Mouse (Mus musculus) retina, adult 2 months (tissue): ENCODE results near the gene Gna11.

Experiments used
- DNase-seq: peaks from one replicate; pipeline ENCODE4 v3.0.0-alpha.2; 2012; ENCODE audit warnings: low read depth, low spot score

Gna11 gene

DNA sequence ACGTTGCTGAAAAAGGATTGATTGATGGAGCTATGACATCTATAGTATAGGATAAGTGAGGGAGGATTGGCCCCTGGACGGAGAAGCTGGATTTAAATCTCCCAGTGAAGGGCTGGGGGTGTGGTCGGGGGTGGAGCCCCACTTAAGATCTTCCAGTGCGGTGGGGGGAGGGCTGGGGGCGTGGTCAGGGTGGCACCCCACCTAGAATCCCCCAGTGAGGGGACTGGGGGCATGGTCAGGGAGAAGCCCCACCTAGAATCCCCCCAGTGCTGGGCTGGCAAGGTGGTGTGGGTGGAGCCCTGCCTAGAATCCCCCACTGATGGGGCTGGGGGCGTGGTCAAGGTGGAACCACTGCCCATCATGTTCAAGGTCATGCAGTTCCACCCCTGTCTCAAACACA lies 37.9 kb downstream of the Gna11 start:
- no peak for DNase-seq

DNA sequence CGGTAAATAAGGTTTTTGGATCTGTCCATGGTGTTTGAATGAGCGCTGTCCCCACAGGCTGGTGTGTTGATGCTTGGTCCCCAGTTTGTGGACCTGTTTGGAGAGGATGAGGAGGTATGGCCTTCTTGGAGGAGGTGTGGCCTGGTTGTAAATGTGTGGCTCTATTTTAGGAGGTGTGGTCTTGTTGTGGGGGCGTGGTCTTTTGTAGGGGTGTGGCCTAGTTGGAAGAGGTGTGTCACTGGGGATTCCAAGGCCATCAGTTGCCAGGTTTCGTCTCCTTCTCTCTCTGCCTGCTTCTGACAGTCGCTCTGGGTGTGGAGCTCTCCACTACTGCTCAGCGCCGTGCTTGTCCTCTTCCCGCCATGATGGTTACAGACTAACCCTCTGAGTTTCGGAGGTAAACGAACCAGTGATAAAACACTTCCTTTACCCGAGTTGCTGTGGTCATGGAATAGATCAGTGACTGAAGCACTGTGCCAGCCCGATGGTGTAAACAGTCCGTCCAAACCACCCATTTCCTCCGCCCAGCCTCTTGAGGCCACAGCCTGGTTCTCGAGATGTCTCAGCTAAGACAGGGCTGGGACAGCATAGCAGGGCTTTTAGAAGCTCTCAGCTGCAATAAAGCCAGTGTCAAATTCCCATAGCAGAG lies 39.9 kb downstream of the Gna11 start:
- no peak for DNase-seq

DNA sequence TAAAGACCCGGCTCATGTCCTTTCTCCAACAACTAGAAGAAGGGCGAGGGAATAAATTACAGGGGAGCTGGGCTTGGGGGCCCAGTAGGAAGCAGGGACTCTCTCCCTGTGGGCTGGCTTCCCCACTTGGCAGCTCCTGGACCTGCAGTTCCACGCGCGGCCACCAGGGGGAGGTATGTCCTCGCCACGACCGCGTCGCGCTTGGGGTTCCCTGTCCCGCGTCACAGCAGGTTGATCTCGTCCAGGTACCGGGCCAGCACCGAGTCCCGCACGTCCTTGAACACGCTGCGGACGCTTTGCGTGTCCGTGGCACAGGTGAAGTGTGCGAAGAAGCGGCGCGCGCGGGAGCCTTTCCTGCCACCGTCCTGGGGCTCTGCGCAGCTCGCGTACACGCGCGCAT lies 42.3 kb downstream of the Gna11 start:
- DNase-seq: peak; percentile 70

DNA sequence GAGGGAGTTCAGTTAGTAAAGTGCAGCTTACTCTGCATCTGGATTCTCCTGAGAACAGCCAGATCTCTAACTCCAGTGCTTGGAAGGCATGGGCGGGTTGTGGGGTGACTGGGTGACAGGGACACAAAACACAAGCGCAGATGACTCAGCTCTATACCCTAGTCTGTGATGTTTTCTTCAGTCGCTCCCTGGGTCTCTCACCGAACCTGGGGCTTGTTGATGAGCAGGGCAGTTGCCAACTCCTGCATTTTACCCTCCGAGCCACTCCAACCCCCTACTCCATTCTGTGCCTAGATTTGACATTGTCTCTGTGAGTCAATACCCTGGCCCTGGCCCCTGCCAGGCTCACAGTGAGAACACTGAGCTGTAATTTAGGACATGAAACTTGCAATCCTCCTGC lies 43.1 kb downstream of the Gna11 start:
- DNase-seq: no peak

DNA sequence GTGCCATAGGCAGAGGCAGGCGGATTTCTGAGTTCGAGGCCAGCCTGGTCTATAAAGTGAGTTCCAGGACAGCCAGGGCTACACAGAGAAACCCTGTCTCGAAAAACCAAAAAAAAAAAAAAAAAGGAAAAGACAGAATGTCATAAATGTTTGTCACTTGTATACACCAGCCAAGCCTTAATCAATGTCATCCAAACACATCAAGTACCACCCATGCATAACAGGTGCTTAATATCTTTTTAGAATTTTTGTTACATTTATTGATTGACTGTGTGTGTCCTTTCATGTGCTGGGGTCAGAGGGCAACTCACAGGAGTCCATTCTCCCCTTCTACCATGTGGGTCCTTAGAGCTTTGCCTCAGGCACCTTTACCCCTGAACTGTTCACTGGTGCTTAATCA lies 45.0 kb downstream of the Gna11 start, which contains the start of gene S1pr4:
S1pr4 (minus strand) TSS at position 101 of the 400 bp plus-strand sequence.
- no peak for DNase-seq

DNA sequence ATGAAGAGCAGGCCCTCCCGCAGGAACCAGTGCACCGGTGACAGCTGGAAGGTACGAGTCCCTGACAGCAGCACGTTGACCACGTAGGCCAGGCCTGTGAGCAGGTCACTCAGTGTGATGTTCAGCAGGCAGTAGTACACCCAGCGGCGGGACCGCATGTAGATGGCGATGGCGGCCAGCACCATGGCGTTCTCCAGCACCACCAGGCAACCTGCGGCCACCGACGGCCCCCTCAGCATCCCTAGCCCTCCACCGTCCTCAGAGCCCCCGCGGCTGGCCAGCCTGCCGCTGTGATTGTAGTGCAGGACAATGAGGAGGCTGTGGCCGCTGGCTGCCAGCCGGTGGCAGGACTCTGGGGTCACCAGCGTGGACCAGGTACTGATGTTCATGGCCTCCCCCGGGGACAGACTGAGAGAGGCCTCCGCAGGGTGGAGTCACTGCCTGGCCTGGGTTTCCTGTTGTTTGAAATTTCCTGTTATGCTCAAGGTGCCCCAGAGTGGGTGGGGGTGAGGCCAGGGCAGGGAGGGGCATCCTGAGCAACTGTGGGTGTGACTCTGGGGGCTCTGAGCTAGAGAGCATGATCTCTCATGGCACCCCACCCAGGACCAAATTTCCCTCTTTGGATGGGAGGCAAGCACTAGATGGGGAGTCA lies 45.6 kb downstream of the Gna11 start:
- DNase-seq: no peak

DNA sequence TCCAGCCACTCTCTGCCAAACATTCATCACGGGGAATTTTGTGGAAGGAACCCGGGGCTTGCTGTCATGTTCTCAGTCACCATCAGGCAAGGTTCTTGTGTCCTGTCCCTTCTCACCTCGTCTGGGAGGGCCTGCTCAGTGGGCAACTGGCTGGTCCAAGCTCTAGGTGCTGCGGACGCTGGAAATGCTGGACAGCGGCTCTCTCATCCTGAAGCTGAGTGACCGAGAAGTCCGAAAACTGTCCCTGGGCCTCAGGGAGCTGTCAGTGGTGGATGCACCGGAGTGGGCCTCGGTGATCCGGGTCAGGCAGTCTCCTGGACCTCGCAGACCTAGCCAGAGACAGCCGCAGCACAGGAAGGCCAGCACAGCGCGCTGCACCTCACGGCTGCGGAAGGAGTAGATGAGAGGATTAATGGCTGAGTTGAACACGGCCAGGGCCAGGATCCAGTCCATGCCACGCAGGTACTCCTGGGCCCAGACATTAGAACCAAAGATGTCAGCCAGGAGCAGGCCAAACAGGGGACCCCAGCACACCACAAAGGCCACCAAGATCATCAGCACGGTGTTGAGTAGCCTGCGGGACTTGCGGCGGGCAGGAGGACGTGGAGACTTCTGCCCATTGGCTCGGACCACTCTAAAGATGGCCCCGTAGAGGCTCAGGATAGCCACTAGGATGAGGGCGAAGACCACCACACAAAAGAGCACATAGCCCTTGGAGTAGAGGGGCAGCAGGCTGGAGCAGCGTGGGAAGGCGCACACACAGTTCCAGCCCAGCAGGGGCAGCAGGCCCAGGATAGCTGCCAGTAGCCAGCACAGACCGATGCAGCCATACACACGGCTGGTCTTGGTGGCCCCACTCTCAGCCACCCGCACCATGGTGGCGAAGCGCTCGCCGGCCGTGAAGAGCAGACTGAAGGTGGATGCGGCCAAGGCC lies 46.4 kb downstream of the Gna11 start:
- no peak for DNase-seq

DNA sequence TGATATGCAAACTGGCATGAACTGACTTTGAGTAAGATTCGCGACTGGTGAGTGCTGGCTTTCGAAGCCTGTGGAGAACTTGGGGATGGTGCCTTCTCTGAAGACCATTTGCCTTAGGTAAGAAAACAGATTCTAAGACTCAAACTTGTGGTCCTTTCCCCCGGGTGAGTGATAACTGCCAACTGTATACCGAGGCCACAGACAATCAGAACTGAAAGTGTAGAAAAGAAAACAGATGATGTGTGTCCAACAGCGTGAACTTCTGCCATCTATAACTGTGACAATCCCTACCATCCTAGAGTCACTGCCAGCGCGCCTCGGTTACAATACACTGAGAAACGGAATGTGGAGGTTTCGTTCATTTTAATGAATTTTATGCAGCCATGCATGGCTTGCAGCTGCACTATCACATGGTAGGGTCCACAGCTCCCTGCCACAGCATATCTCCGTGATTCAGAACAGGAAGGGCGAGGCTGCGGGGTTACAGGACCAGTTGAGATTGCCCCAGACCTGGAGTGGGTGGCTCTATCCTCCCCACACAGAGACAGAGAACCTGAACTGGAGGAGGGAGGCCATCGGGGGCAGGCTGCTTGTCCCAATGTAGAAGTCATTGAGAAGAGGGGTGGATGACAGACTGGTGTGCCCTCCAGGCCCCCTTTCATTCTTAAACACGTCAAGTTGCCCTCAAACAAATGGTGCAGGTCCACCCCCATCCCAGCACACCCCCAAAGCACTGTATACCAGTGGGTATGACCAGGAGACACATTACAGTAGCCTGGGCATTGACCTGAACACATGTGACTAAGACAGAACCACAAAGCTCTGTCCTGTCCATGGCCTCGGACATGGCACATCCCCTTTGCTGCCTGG lies 47.4 kb downstream of the Gna11 start:
- DNase-seq: no peak

DNA sequence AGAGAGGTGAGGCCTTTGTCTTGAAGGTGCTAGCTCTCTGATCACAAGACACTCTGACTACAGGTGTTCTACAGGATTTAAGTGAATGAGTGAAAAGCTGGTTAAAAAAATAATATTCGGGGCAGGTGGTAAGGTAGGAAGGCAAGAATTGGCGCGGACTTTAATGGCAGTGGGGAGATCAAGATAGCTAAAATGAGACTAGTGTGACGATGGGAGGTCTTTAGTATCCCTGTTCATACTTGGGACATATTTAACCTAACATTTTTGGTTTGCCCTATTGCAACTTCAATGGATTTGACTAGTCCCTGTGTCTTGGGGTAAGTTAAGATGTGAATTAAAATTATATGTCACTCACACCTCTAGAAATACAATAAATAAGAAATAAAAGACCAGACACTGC lies 48.0 kb downstream of the Gna11 start:
- no peak for DNase-seq

DNA sequence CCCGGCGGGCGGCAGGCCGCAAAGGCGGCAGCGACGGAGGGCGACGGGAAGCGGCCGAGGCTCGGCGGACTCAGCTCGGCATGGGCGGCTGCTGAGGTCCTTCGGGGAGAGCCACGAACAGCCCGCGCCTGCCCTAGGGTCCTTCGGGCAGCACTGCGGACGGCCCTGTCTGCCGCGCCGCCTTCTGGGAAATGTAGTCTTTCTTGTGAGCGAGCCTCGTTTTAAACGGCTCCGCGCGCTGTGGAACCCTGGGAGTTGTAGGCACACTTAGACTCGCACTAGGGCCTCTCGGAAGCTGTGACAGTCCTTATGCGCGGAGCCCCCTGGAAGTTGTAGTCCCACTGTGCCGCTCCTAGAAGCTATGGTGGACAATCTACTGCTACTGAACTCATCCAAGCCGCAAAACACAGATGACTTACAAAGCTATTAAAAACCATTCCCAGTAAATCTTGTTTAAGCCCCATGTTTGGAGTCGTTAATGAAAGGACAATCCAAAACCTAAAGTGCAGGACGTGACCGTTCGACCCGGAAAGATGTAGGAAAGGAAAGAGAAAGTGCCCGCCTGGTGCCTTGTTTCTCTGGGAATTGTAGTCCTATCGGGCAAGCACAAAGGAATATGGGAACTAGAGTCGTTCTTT lies 48.6 kb downstream of the Gna11 start, which contains the start of gene Ncln:
Ncln (minus strand) TSS at position 129 of the 638 bp plus-strand sequence.
- peak; percentile 95 for DNase-seq

DNA sequence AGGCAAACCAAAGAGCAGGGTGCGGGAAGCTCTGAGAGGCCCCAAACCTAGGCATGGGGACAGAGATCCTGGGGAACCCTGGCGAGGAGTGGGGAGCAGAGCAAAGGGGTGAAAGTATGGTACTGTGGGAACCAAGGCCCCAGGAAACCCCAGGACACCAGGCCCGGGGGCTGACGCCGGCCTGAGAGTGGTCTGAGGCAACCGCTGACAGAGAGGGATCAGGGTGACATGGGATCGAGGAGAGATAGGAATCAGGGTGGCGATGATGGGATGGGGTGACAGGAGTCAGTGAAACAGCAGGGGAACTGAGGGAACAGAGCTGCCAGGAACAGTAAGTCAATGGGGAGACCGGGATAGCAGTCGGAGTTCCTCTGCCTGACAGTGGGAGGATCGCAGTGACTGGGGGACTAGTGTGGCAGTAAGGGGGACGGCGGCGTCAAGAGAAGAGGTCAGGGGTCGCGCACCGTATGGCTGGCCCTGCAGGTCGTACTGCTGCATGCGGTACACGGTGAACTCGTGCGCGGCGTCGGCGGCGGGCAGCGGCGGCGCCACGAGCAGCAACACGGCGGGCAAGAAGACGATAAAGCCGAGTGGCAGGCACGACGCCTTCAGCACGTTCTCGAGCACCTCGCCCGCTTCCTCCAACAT lies 49.2 kb downstream of the Gna11 start:
- DNase-seq: no peak

DNA sequence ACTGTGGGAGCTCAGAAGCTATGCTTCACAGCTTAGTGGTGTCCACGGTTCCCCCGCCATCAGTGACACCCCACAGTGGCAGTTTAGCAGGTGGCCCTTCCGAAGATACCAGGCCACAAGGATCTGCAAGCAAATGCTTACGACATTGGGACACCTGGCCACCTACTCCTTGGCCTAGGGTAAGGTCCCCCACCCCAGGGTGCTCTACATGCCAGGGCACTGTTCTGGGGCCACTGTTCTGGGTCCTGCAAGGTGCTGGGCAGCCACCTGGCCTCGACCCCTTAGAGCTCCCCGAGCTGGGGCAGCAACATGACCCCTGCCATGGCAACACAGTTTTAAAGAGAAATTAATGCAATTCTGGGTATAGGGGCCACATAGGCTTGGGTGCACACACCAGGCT lies 49.8 kb downstream of the Gna11 start:
- no peak for DNase-seq

DNA sequence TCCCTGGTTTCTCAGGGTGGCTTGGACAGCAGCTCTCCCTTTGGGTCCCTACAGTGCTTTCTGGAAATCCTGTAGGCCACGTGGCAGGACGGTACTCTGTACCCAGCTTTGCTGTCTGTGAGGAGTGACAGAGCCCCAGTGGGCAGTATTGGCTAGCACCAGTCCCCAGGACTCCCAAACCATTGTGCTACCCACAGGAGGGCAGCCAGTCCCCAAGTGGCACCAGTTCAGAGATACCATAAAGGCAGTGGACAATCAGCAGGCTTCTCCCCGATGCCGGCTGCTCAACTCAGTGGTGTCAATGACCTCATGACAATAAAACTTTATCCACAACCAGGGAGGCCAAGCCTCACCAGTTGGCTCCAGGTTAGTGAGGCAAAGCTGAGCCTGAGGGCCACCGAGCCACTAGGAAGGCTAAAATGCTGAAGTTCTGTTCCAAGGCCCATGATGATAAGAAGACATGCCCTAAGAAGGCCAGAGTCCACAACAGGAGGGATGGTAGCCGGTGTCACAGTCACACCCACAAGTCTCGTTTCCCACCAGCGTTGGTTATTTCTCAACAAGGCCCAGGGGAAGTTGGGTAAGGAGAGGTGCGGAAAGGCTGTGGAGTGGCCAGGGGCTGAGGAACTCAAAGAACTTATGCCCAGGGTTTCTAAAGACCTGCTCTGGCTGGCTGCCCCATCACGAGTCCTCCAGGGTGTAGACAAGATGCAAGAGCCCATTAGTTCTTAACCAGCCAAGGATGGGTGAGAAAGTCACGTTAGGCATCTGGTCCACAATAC lies 50.5 kb downstream of the Gna11 start:
- DNase-seq: no peak

DNA sequence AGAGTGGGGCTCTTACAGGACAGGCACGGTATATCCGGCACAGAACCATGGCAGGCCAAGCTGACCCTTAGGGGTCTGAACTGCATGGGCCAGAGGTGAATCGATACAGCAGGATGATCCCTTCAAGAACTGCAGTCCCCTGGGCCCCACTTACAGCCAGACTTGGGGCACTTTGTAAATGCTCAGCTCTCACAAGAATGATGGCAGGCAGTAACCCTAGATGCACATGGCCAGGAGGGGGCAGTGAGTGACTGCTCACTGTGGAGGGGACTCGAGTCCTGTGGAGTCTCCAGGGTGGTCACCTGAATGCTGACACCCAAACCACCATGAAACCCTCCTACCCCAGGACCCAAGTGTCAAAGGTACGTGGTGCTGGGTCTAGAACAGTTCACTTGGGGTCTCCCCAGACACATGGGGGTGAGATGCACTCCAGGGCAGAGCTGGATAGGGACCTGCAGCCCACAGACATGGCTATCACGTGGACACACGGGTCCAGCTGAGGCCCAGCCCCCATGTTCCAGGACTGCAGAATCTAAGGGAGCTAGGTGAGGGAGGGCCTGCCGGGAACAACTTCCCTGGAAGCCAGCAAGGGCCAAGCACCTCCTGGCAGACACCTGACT lies 51.3 kb downstream of the Gna11 start:
- DNase-seq: no peak

DNA sequence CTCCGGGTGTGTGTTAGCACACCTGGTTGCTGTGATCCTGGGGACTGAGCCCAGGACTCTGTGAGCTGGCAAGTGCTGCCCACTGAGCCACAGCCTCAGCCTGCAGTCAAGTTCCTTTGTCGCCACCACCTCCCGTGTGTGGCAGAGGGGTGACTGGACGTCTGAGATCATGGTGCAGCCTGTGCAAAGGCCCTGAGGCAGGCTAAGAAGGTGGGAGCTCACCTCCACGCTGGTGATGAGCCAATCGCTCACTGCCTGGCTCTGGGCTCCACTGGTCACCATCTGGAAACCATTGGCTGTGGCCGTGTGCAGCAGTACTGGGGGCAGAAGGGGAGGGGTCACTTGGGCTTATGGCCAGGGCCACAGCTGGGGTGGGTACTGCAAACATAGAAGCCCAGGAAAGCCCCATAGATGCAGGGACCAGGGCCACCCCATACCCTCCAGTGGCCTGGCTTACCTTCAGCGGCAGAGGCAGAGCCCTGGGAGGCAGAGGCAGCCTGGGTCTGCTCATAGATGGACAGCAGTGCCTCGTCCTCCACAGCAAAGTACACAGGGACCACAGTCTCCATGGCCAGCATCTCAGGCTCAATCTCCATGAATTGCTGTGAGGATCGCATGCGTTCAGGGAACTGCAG lies 52.3 kb downstream of the Gna11 start:
- no peak for DNase-seq

DNA sequence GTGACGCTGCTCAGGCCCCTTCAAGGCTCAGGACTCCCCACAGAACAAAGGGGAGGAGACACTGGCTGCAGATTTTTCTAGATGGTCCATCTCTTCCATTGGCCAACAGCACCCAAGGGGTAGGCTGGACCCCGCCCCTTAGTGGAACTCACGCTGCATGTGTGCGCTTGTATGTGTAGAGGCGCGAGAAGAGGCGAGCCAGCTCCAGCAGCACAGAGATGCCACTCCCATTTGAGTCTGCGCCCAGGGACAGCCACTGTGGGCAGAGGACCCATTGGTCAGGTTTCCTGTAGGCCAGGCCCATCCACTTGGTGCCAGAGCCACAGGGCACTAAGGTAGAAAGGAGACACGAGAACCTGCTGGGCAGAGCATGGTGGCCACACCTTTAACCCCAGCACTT lies 54.0 kb downstream of the Gna11 start:
- no peak for DNase-seq

DNA sequence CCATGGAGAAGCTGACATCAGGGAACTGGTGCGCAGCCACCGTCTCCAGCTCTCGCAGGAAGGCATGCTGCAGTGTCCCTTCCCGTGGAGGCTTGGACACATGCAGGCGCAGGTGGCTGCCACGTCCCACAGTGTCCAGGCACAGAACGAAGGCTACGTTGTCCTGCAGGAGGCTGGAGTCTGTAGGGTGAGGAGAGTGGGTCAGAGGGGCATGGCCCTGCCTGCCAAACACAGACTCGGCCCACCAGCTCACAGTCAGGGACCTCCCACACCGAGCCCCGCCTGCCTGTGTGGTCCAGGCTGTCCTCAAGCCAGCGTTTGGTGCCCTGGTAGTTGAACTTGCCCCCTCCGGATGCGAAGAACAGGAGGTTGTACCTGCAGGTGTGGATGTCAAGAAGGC lies 55.0 kb downstream of the Gna11 start:
- no peak for DNase-seq

DNA sequence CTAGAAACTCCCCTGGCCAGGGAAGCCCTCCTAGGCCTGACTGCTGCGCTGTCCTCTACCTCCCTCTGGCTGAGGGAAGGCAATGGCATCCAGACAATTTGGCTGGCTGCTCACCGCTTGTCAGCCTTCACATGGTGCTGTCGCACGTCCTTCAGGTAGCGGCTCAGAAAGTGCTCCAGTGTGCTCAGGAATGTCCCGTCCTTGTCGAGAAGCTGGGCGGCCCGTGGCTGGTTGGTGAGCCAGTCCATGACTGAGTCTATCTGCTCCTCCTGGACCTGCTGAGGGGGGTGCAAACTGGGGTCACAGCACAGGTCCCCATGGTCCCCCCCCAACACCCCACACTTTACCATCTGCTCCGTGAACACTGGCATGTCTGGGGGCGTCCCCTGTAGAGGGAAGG lies 56.9 kb downstream of the Gna11 start:
- DNase-seq: no peak

DNA sequence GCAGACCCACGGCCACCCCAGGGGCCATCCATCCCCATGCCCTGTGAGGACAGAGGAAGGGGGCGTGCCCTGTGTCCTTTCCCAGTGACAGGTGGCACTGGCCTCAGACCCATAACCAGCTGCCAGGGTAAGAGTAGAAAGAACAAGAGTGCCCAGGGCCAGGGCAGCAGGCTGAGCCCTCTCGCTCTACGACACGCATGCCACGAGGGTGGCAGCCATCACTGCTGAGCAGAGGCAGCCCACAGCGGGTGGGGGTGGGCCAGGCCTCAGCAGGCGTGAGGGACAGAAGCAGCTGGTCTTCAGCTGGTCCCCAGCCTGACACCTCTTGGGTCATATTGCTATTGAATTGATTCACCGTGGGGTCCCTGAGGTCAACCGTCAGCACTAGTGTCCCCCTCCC lies 58.5 kb downstream of the Gna11 start:
- no peak for DNase-seq
